ENCODE assay signal across 8 mouse cellular contexts in the genomic region with DNA sequence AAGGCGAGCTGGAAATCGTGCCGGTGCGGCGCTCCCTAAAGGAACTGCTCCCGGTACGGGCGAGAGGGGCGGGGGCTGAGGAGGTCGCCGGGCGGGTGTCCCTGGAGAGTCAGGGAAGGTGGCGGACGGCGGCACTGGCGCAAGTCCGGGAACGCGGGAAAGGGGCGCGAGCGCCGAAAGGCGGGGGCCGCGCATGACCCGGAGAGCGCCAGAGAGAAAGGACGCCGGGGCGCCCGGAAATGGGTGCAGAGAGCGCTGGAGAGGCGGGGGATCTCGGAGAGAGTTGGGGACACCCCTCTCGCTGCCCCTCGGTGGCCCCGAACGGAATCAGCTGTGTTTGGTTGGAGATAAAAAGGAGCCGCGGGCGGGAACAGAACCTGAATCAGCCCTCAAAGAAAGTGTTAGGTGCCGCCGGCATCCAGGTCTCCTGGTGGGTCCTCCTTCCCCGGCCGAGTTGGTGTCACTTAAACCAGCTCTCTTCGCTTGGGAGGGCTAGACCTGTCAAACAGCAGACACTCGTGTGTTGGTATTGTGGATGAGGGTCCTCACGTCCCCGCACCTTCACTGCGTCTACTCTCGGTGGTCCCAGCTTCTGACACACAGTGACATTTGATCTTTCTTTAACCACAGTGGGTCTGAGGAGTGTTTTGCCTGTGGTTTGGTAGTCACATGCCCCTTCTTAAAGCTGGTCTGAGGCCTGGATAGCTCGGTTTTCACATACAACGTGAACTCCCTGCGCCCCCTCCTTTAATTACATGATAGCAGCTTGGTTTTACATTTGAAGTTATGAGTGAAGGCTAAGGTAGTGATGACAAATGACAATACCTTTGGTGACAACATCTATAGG. TPM values are rescaled to one million over a fixed set of nuclear protein-coding genes. Genes with fewer than 3 reads are reported as not detected.
A peak's percentile ranks its signal among the peaks of the same experiment; 100 is the strongest.
DNase-seq lines count a peak whose midpoint lies in the region; ATAC-seq lines count a peak whose summit lies in the region.

No protein-coding gene starts in this region.

- peak overlapping the region; percentile 88 to 96 for H3K4me3 ChIP-seq in heart, embryonic 14.5 days (ENCODE audit: control insufficient read depth in 1 of 2, insufficient read depth in 1 of 2, low read depth in 1 of 2, low read length in 2 of 2)
- peak overlapping the region; percentile 80 for H3K4me3 ChIP-seq in midbrain, embryonic 15.5 days

- no peaks in the 10 kb centered on the region for H3K9me3 ChIP-seq in heart, embryonic 14.5 days (ENCODE audit: control insufficient read depth, low read length)
- H3K9me3 ChIP-seq in midbrain, embryonic 15.5 days: no peaks in the 10 kb centered on the region

- no peaks in the 10 kb centered on the region for H3K27me3 ChIP-seq in heart, embryonic 14.5 days (ENCODE audit: control insufficient read depth, insufficient read depth, low read length)
- no peaks in the 10 kb centered on the region for H3K27me3 ChIP-seq in midbrain, embryonic 15.5 days (replicated peaks)

- peak overlapping the region; percentile 79 for H3K4me2 ChIP-seq in heart, embryonic 14.5 days (ENCODE audit: low read length)
- peak overlapping the region; percentile 73 for H3K4me2 ChIP-seq in midbrain, embryonic 15.5 days

- peaks cover 32% of the 10 kb centered on the region for H3K36me3 ChIP-seq in heart, embryonic 14.5 days (ENCODE audit: control insufficient read depth, insufficient read depth, low read length)
- H3K36me3 ChIP-seq in midbrain, embryonic 15.5 days (replicated peaks): peaks cover 5% of the 10 kb centered on the region; the same call in 1 of the 2 replicates

- WGBS in heart, embryonic 14.5 days: under 1% methylated on average over 55 of the region's 55 CpGs
- WGBS in midbrain, embryonic 15.5 days: 1% methylated on average over 54 of the region's 55 CpGs

- H3K27ac ChIP-seq in heart, embryonic 14.5 days (replicated peaks in 1 of 2; ENCODE audit: control insufficient read depth in 1 of 2, insufficient read depth in 1 of 2, low read depth in 2 of 2, low read length in 2 of 2): peak overlapping the region; percentile 87 to 90
- H3K27ac ChIP-seq in midbrain, embryonic 15.5 days: peak overlapping the region; percentile 89

- ATAC-seq in heart, embryonic 14.5 days (ENCODE audit: insufficient number of reproducible peaks, insufficient read depth, low FRiP score, low read depth): peak; percentile 65
- peak; percentile 47 for ATAC-seq in inflammation-experienced regulatory T-cells, adult 6 months
- ATAC-seq in midbrain, embryonic 15.5 days (replicated peaks): peak; percentile 71

- intact Hi-C loops in gastrocnemius, postnatal 14 days (cut with DNase I; ENCODE audit: low total_unique reads): no loop called here

- H3K4me1 ChIP-seq in heart, embryonic 14.5 days (ENCODE audit: control insufficient read depth in 2 of 2, insufficient read depth in 2 of 2, low read length in 2 of 2): peaks cover 0 to 17% of the 10 kb centered on the region in 2 experiments; a peak in 3 of 4 replicates
- peaks cover 18% of the 10 kb centered on the region for H3K4me1 ChIP-seq in midbrain, embryonic 15.5 days

- peak overlapping the region; percentile 93 for H3K9ac ChIP-seq in heart, embryonic 14.5 days (ENCODE audit: low read length)
- peak overlapping the region; percentile 92 for H3K9ac ChIP-seq in midbrain, embryonic 15.5 days

- DNase-seq in heart, adult 9 months (ENCODE audit: low spot score in 2 of 2): no peak
- peak; percentile 52 to 64 for DNase-seq in CD8-positive naive resting alpha-beta T cell, adult 2 months (ENCODE audit: low read depth in 2 of 2, low spot score in 2 of 2)
- DNase-seq in embryo, embryonic 11.5 days (ENCODE audit: low read depth, low spot score): peak; percentile 24
- no peak for DNase-seq in retina, embryonic 14.5 days (ENCODE audit: low spot score)
- no peak for DNase-seq in gastrocnemius, postnatal 14 days

RNA-seq across cellular contexts. Expression of gene Ncbp3, which starts 0.7 kb away (rescaled TPM):
- 9.5 and 10.3 TPM in 2 replicates for polyA plus RNA-seq in heart, embryonic 14.5 days (2014; fragmentation: Nextera tagmentation; extraction: Ambion mirVana)
- polyA plus RNA-seq in inflammation-experienced regulatory T-cells, adult 6 months (2017; shearing (Covaris generic)): 10 to 100 TPM; 12.6 to 21.1 (median 19.4) TPM
- 10.9 and 12.7 TPM in 2 replicates for polyA plus RNA-seq in midbrain, embryonic 15.5 days (2015; fragmentation: Nextera tagmentation; extraction: Ambion mirVana)
- total RNA-seq in gastrocnemius, postnatal 14 days (2021): 1 to 10 TPM; 3.3 to 3.9 TPM

RNA-seq across cellular contexts. Expression of gene Camkk1, which starts 29.4 kb away (rescaled TPM):
- polyA plus RNA-seq in heart, embryonic 14.5 days (2014; fragmentation: Nextera tagmentation; extraction: Ambion mirVana): 0.81 and 1.2 TPM in 2 replicates
- polyA plus RNA-seq in inflammation-experienced regulatory T-cells, adult 6 months (2017; shearing (Covaris generic)): 1 to 10 TPM in 2 of 3 experiments, under 1 TPM in 1; 0.92 to 3.2 (median 3.0) TPM
- 29.8 and 30.6 TPM in 2 replicates for polyA plus RNA-seq in midbrain, embryonic 15.5 days (2015; fragmentation: Nextera tagmentation; extraction: Ambion mirVana)
- 1 to 10 TPM; 1.1 to 1.8 TPM for total RNA-seq in gastrocnemius, postnatal 14 days (2021)

RNA-seq across cellular contexts. Expression of gene Itgae, which starts 42.1 kb away (rescaled TPM):
- 0.22 and 0.36 TPM in 2 replicates for polyA plus RNA-seq in heart, embryonic 14.5 days (2014; fragmentation: Nextera tagmentation; extraction: Ambion mirVana)
- 100 to 1,000 TPM in 2 of 3 experiments, 10 to 100 TPM in 1; 30.7 to 110 (median 101) TPM for polyA plus RNA-seq in inflammation-experienced regulatory T-cells, adult 6 months (2017; shearing (Covaris generic))
- polyA plus RNA-seq in midbrain, embryonic 15.5 days (2015; fragmentation: Nextera tagmentation; extraction: Ambion mirVana): 0.15 and 0.27 TPM in 2 replicates
- under 1 TPM; 0.07 to 0.10 TPM for total RNA-seq in gastrocnemius, postnatal 14 days (2021)

RNA-seq across cellular contexts. Expression of gene P2rx1, which starts 49.4 kb away (rescaled TPM):
- 1.4 and 1.5 TPM in 2 replicates for polyA plus RNA-seq in heart, embryonic 14.5 days (2014; fragmentation: Nextera tagmentation; extraction: Ambion mirVana)
- polyA plus RNA-seq in inflammation-experienced regulatory T-cells, adult 6 months (2017; shearing (Covaris generic)): not detected
- polyA plus RNA-seq in midbrain, embryonic 15.5 days (2015; fragmentation: Nextera tagmentation; extraction: Ambion mirVana): 0.33 and 0.45 TPM in 2 replicates
- 1 to 10 TPM in 1 of 2 experiments, under 1 TPM in 1; 0.38 to 1.1 TPM for total RNA-seq in gastrocnemius, postnatal 14 days (2021)

Comparison
In these comparisons a context has a peak if more than half of its experiments do, and no peak if none do; other contexts are left out.
1. DNase-seq: peak in CD8-positive naive resting alpha-beta T cell, adult 2 months (2 of 2) and embryo, embryonic 11.5 days (single experiment); none in heart, adult 9 months (0 of 2), retina, embryonic 14.5 days (single experiment) and gastrocnemius, postnatal 14 days (single experiment).
2. RNA of gene Itgae, which starts 42.1 kb away (polyA plus RNA-seq): 30.7 to 110 TPM in inflammation-experienced regulatory T-cells, adult 6 months; 0.15 to 0.27 TPM in midbrain, embryonic 15.5 days and 0.22 to 0.36 TPM in heart, embryonic 14.5 days; every median in the first group is over 10 times any median in the second.
3. Peak in every context shown above with its lines, with median percentiles within 50 percentile points of each other: ATAC-seq.